Mouse (Mus musculus) heart, postnatal 0 days (tissue): ENCODE measurements around the gene Fezf2.

Experiments used
- CTCF ChIP-seq: IDR thresholded peaks from 2 replicates; pipeline ENCODE4 v1.5.1; 2016; ENCODE audit warnings: antibody characterized with exemption, control low read depth, low read depth
- EP300 ChIP-seq: IDR thresholded peaks from 2 replicates; pipeline ENCODE4 v1.6.1; 2016; ENCODE audit warnings: antibody characterized with exemption, low read depth

DNA sequence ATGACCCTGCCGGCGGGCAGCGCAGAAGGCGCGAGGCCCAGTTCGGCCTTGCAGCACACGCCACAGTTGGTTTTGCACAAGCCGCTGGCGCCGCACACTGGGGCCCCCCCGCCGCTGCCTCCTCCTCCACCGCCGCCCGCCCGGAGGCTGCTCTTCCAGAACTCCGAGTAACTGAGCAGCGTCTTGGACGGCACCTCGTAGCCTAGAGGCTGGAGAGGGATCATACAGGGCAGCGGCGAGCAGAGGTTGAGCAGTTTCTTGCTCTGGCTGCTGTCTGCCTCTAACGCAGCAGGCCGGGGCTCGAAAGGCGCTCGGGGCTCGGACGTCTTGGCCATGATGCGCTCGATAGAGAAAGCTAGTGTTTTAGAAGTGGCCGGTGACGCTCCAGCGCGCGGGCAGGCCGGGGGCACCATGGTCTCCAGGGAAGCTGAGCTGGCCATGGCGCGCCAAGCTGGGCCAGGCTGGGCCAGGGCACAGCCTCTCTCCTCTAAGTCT, 3.2 kb downstream of the Fezf2 start:
- TF ChIP-seq CTCF (no peak), EP300 (no peak)
